Mouse (Mus musculus): Measurements from ENCODE around the gene Gm17651. TPM values are rescaled to one million over a fixed set of nuclear protein-coding genes. Genes with fewer than 3 reads are reported as not detected.
A peak's percentile ranks its signal among the peaks of the same experiment; 100 is the strongest.

Gm17651 gene
- polyA plus RNA-seq, 1 experiment from 2014 or later: not detected

GRCm38 (mm10) chr3:97667093-97667675 is 7.3 kb downstream of the Gm17651 start:
- no peak overlapping the region for H3K4me2 ChIP-seq (replicated peaks)
- peaks cover 40% of the 10 kb centered on the region for H3K36me3 ChIP-seq
- H3K9ac ChIP-seq (replicated peaks): no peak overlapping the region
- no peak for ATAC-seq (replicated peaks)
- H3K4me3 ChIP-seq: no peak overlapping the region
- no peaks in the 10 kb centered on the region for H3K9me3 ChIP-seq
- 90% methylated on average over 14 of the region's 14 CpGs for WGBS
- no peak overlapping the region for H3K27ac ChIP-seq (replicated peaks)
- no peaks in the 10 kb centered on the region for H3K4me1 ChIP-seq
- no peaks in the 10 kb centered on the region for H3K27me3 ChIP-seq

DNA sequence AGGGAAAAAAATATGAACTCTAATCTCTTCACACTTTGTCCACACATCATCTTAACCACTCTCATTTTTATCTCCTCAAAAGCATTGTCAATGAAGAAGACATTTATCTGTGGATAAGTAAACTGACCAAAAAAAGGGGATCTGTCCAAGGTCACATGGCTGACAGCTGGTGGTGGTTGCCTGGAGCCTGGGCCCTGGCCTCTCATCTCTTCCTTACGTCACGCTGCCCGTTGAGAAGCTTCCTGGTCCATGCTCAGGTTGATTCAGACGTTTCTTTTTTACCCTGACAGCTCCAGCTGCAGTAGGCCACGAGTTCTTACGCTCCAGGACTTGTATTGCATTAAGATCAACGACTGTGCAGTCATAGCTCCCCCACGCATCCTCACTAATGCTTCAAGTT is 8.3 kb downstream of the Gm17651 start:
- Histone ChIP-seq H3K27me3 (no peaks in the 10 kb centered on the region), H3K27ac (replicated peaks) (no peak overlapping the region), H3K9me3 (no peaks in the 10 kb centered on the region), H3K4me3 (no peak overlapping the region), H3K9ac (replicated peaks) (no peak overlapping the region), H3K4me1 (no peaks in the 10 kb centered on the region), H3K4me2 (replicated peaks) (no peak overlapping the region), H3K36me3 (peaks cover 40% of the 10 kb centered on the region)
- WGBS: 84% methylated on average over 8 of the region's 8 CpGs
- no peak for ATAC-seq (replicated peaks)

DNA sequence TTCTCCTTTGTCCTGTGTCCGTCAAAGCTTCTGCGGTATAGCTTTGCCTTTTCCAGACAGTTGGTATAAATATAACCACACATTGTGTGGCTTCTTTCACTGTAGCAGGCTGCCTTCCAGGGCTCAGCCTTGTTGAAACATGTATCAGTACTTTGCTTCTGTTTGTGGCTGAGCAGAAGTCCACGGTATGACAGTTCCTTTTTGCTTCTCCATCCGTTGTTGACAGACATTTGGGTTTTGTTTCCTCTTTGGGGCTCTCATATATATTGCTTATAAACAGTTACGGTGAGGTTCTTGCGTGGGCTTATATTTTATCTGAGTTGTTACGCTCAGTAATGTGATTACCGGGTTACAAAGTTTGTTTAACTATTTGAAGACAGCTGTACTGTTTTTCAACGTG is 9.0 kb downstream of the Gm17651 start:
- H3K27me3 ChIP-seq: no peaks in the 10 kb centered on the region
- 96% methylated on average over 9 of the region's 9 CpGs for WGBS
- no peaks in the 10 kb centered on the region for H3K9me3 ChIP-seq
- H3K4me1 ChIP-seq: no peaks in the 10 kb centered on the region
- H3K4me3 ChIP-seq: no peak overlapping the region
- no peak overlapping the region for H3K27ac ChIP-seq (replicated peaks)
- H3K36me3 ChIP-seq: peaks cover 35% of the 10 kb centered on the region
- no peak overlapping the region for H3K4me2 ChIP-seq (replicated peaks)
- no peak for ATAC-seq (replicated peaks)
- no peak overlapping the region for H3K9ac ChIP-seq (replicated peaks)

- Histone ChIP-seq H3K9ac (replicated peaks) (no peak overlapping the region), H3K4me1 (peaks cover 16% of the 10 kb centered on the region), H3K27ac (replicated peaks) (no peak overlapping the region), H3K4me2 (replicated peaks) (no peak overlapping the region), H3K36me3 (0 out of 2 replicates have a peak, but pooled peaks cover 8% of the 10 kb centered on the region), H3K4me3 (no peak overlapping the region), H3K27me3 (no peaks in the 10 kb centered on the region), H3K9me3 (no peaks in the 10 kb centered on the region)
- WGBS: 70% methylated on average over 8 of the region's 8 CpGs
- no peak for ATAC-seq (replicated peaks)
Observed at GRCm38 (mm10) chr3:97661206-97661605, 13.3 kb downstream of the Gm17651 start.

DNA sequence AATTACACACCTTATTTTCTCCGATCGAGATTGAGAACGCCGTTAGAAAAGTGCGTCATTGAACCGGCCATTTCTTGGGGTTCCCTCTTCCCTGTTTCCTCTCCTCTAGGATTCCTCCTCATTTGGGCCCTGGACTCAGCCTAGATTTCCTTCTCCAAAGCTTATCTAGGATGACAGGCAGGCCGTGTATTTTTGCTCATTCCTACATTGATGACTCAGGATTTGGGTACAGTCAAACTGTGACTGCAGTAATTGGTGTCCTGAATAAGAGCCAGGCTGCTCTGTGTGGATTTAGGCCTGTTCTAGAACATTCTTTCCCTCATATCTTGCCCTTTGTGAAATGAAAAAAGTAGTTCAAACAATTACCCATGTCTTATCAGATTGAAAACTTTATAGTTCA is 14.7 kb downstream of the Gm17651 start:
- no peak overlapping the region for H3K4me2 ChIP-seq (replicated peaks)
- no peak overlapping the region for H3K4me3 ChIP-seq
- H3K9me3 ChIP-seq: no peaks in the 10 kb centered on the region
- ATAC-seq (replicated peaks): no peak
- no peak overlapping the region for H3K27ac ChIP-seq (replicated peaks)
- WGBS: 93% methylated on average over 7 of the region's 7 CpGs
- H3K36me3 ChIP-seq: 0 out of 2 replicates have a peak, but pooled peaks cover 8% of the 10 kb centered on the region
- no peaks in the 10 kb centered on the region for H3K27me3 ChIP-seq
- H3K9ac ChIP-seq (replicated peaks): no peak overlapping the region
- peaks cover 16% of the 10 kb centered on the region for H3K4me1 ChIP-seq

GRCm38 (mm10) chr3:97658426-97659193 is 15.9 kb downstream of the Gm17651 start:
- 1% methylated on average over 50 of the region's 50 CpGs for WGBS
- H3K4me2 ChIP-seq (replicated peaks): peak overlapping the region; percentile 70
- H3K4me3 ChIP-seq: peak overlapping the region; percentile 77
- H3K4me1 ChIP-seq: peaks cover 16% of the 10 kb centered on the region
- H3K9ac ChIP-seq (replicated peaks): peak overlapping the region; percentile 69
- 0 out of 2 replicates have a peak, but pooled peaks cover 5% of the 10 kb centered on the region for H3K36me3 ChIP-seq
- H3K27me3 ChIP-seq: no peaks in the 10 kb centered on the region
- no peaks in the 10 kb centered on the region for H3K9me3 ChIP-seq
- H3K27ac ChIP-seq (replicated peaks): peak overlapping the region; percentile 71
- ATAC-seq (replicated peaks): peak; percentile 80

DNA sequence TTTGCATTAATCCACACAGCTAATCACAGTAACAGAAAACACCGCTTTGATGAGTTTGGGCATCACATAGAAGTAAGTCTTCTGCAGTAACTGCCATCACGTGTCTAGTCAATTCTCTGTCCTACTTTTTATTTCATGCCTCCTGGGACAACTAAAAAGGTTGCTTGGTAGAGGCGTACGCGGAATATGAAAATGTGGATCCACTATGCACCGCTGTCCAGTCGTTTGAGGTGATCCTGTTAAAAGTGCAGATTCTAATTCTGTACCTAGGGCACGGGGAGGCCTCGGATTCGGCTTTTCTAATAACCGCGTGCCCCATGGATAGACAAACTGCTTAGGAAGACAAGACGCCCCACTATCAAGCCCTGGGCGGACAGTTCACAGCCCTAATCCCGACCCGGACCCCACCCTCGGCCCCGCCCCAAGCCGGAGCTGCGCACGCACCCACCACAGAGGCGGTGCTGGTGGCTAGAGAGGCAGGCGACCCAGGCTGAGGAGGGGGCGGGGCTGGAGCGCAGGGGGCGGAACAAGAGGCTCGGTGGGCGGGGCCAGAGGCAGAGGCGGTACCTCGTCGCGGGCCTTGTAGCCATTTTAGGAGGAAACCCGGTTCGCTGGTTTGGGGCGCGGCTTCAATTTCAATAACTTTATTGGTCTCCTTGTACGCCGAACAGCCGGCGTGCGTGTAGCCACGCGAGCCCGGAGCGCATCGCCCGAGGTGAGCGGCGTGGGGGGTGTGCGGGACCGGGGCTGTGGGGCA is 16.7 kb downstream of the Gm17651 start, which contains the start of gene Prkab2:
Prkab2 (plus strand) TSS at position 539 of the 757 bp plus-strand sequence.
- no peaks in the 10 kb centered on the region for H3K9me3 ChIP-seq
- H3K4me2 ChIP-seq (replicated peaks): peak within 1 kb of the TSS; percentile 70
- peak within 1 kb of the TSS; percentile 69 for H3K9ac ChIP-seq (replicated peaks)
- ATAC-seq (replicated peaks): peak; percentile 95
- 0 out of 2 replicates have a peak, but pooled peaks cover 1% of the 10 kb centered on the region for H3K36me3 ChIP-seq
- H3K27ac ChIP-seq (replicated peaks): peak within 1 kb of the TSS; percentile 71
- peaks cover 16% of the 10 kb centered on the region for H3K4me1 ChIP-seq
- peak within 1 kb of the TSS; percentile 77 for H3K4me3 ChIP-seq
- H3K27me3 ChIP-seq: no peaks in the 10 kb centered on the region
- 2% methylated on average over 51 of the region's 51 CpGs for WGBS

DNA sequence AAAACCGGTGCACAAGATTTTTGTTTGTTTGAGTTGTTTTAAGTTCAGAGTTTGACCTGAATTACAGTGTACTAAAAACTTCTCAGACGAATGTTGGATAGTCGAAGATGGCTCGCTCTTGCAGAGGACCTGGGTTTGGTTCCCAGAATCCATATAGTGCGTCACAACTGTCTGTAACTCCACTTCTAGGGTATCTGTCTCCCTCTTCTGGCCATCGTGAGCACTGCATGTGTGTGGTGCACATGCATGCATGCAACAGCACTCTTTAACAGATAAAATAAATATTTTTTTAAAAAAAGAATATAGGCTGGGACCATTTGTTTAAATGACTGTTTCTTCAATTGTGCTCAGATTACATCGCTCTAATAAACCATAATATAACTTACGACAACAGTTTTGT is 19.6 kb downstream of the Gm17651 start:
- no peaks in the 10 kb centered on the region for H3K27me3 ChIP-seq
- H3K4me3 ChIP-seq: no peak overlapping the region
- no peaks in the 10 kb centered on the region for H3K9me3 ChIP-seq
- no peak overlapping the region for H3K4me2 ChIP-seq (replicated peaks)
- ATAC-seq (replicated peaks): no peak
- 84% methylated on average over 8 of the region's 8 CpGs for WGBS
- H3K9ac ChIP-seq (replicated peaks): no peak overlapping the region
- H3K27ac ChIP-seq (replicated peaks): no peak overlapping the region
- H3K4me1 ChIP-seq: peaks cover 16% of the 10 kb centered on the region
- H3K36me3 ChIP-seq: no peaks in the 10 kb centered on the region

GRCm38 (mm10) chr3:97653781-97654180 is 20.7 kb downstream of the Gm17651 start:
- no peak overlapping the region for H3K4me3 ChIP-seq
- 92% methylated on average over 5 of the region's 5 CpGs for WGBS
- peaks cover 6% of the 10 kb centered on the region for H3K4me1 ChIP-seq
- no peaks in the 10 kb centered on the region for H3K27me3 ChIP-seq
- H3K27ac ChIP-seq (replicated peaks): no peak overlapping the region
- H3K9me3 ChIP-seq: no peaks in the 10 kb centered on the region
- no peak overlapping the region for H3K4me2 ChIP-seq (replicated peaks)
- no peak for ATAC-seq (replicated peaks)
- no peaks in the 10 kb centered on the region for H3K36me3 ChIP-seq
- H3K9ac ChIP-seq (replicated peaks): no peak overlapping the region

DNA sequence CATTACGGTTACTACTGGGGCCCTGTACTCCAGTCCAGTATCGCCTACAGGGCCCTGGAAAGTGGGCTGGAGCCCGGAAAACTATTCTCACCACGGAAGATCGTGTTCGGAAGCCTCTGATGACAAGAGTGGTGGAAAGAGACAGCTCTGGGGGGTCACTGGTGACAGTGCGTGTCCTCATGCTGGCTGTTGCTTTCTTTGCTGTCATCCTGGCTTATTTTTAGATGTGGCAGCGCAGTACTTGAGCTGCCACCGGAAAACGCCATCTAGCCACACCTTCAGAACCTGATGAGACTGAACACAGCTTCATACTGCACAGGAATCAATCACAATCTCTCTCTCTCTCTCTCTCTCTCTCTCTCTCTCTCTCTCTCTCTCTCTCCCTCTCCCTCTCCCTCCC is 22.9 kb downstream of the Gm17651 start:
- H3K4me2 ChIP-seq (replicated peaks): no peak overlapping the region
- WGBS: 86% methylated on average over 10 of the region's 10 CpGs

DNA sequence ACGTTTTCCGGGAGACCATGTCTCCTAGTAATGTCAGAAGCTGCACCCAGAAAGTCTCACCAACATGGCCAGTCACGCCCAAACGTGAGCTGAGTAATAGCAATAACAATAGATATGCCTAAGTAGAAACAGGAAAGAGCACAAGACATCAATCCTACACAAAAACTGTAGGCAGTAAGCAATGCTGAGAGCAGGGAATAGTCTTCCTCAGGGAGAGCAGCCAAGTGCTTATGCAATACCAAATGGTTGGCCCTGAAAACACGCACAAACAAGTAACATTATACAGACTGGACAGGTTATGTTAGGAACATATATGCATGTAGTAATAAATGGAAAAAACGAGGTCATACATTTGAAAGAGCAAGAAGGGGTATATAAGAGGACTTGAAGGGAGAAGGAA is 25.0 kb downstream of the Gm17651 start:
- Histone ChIP-seq H3K36me3 (no peaks in the 10 kb centered on the region), H3K27ac (replicated peaks) (no peak overlapping the region), H3K4me1 (no peaks in the 10 kb centered on the region), H3K9me3 (no peaks in the 10 kb centered on the region), H3K27me3 (no peaks in the 10 kb centered on the region), H3K4me2 (replicated peaks) (no peak overlapping the region), H3K4me3 (no peak overlapping the region), H3K9ac (replicated peaks) (no peak overlapping the region)
- ATAC-seq (replicated peaks): no peak
- WGBS: 79% methylated on average over 6 of the region's 6 CpGs

More for the DNA sequence above, 22.9 kb downstream of the Gm17651 start:
- H3K36me3 ChIP-seq: no peaks in the 10 kb centered on the region
- no peak for ATAC-seq (replicated peaks)
- H3K27me3 ChIP-seq: no peaks in the 10 kb centered on the region
- no peaks in the 10 kb centered on the region for H3K4me1 ChIP-seq
- H3K27ac ChIP-seq (replicated peaks): no peak overlapping the region
- no peaks in the 10 kb centered on the region for H3K9me3 ChIP-seq
- H3K4me3 ChIP-seq: no peak overlapping the region
- no peak overlapping the region for H3K9ac ChIP-seq (replicated peaks)

- no peak overlapping the region for H3K4me2 ChIP-seq (replicated peaks)
- H3K9me3 ChIP-seq: no peaks in the 10 kb centered on the region
- H3K9ac ChIP-seq (replicated peaks): no peak overlapping the region
- H3K27ac ChIP-seq (replicated peaks): no peak overlapping the region
- 84% methylated on average over 3 of the region's 3 CpGs for WGBS
- no peak for ATAC-seq (replicated peaks)
- no peak overlapping the region for H3K4me3 ChIP-seq
- H3K36me3 ChIP-seq: no peaks in the 10 kb centered on the region
- no peaks in the 10 kb centered on the region for H3K27me3 ChIP-seq
- no peaks in the 10 kb centered on the region for H3K4me1 ChIP-seq
Observed at GRCm38 (mm10) chr3:97649022-97649421, 25.5 kb downstream of the Gm17651 start.
